Mouse (Mus musculus) CH12.LX (cell line): ENCODE results near the gene Clcn2. TPM values are rescaled to one million over a fixed set of nuclear protein-coding genes. Genes with fewer than 3 reads are reported as not detected.

Source experiments
- DNase-seq: peaks from one replicate; pipeline ENCODE4 v3.0.0-alpha.2; 2013; ENCODE audit errors: extremely low read depth
- H3K27ac ChIP-seq: 2 replicates; pipeline ENCODE4 v1.5.1; 2012; ENCODE audit warnings: low read depth, mild to moderate bottlenecking, control low read depth, moderate library complexity; ENCODE audit not compliant: insufficient read depth
- H3K27me3 ChIP-seq: replicated peaks from 2 replicates; pipeline ENCODE3; 2012; ENCODE audit warnings: inconsistent platforms
- H3K36me3 ChIP-seq, 2 experiments: replicated peaks in 1 of 2; 2 replicates each; pipeline versions ENCODE3 to v1.6.1; 2012; ENCODE audit warnings: inconsistent platforms in 1 of 2, low read length in 1 of 2, mild to moderate bottlenecking in 1 of 2, mixed read lengths in 1 of 2, moderate library complexity in 1 of 2; ENCODE audit not compliant: control insufficient read depth in 1 of 2, insufficient read depth in 1 of 2
- H3K4me1 ChIP-seq, 2 experiments: 2 replicates each; pipeline ENCODE4 v1.6.1; 2012; ENCODE audit warnings: inconsistent platforms in 1 of 2, moderate library complexity in 1 of 2; ENCODE audit not compliant: insufficient read depth in 2 of 2, control insufficient read depth in 1 of 2
- H3K4me2 ChIP-seq: 2 replicates; pipeline ENCODE4 v1.6.1; 2012; ENCODE audit warnings: low read depth, mild to moderate bottlenecking, control low read depth; ENCODE audit not compliant: poor library complexity, insufficient read depth, severe bottlenecking
- H3K4me3 ChIP-seq, 3 experiments: fragments of 150-350 bp in 1 of 3; sonication (generic) in 1 of 3; replicated peaks in 1 of 3; 2 replicates each; pipeline versions ENCODE3 to v1.5.1; 2011 to 2012; ENCODE audit warnings: low read depth in 2 of 3, low read length in 2 of 3, mild to moderate bottlenecking in 2 of 3, moderate library complexity in 2 of 3, control low read depth in 1 of 3, improper control_type of control experiment in 1 of 3, inconsistent platforms in 1 of 3, mixed read lengths in 1 of 3; ENCODE audit not compliant: poor library complexity in 1 of 3
- H3K79me2 ChIP-seq: replicated peaks from 2 replicates; pipeline ENCODE4 v1.6.1; 2012; ENCODE audit warnings: mild to moderate bottlenecking, moderate library complexity; ENCODE audit not compliant: control insufficient read depth, poor library complexity, insufficient read depth, severe bottlenecking; ENCODE audit errors: extremely low read depth
- H3K9ac ChIP-seq: 2 replicates; pipeline ENCODE4 v1.6.1; 2012; ENCODE audit warnings: low read depth, mild to moderate bottlenecking, control low read depth, moderate library complexity; ENCODE audit not compliant: insufficient read depth
- H3K9me3 ChIP-seq: replicated peaks from 2 replicates; pipeline ENCODE3; 2012; ENCODE audit warnings: low read length, inconsistent platforms, mixed read lengths
- BHLHE40 ChIP-seq: IDR thresholded peaks from 2 replicates; pipeline ENCODE4 v1.6.1; 2011; ENCODE audit warnings: mild to moderate bottlenecking, low read depth, low read length, improper control_type of control experiment
- CHD2 ChIP-seq: IDR thresholded peaks from 2 replicates; pipeline ENCODE4 v1.6.1; 2011; ENCODE audit warnings: low read length, improper control_type of control experiment
- CTCF ChIP-seq, 2 experiments: IDR thresholded peaks in 1 of 2; conservative IDR thresholded peaks in 1 of 2; 2 replicates each; pipeline ENCODE4 v1.5.1; 2011 to 2012; ENCODE audit warnings: low read depth in 2 of 2, low read length in 2 of 2, improper control_type of control experiment in 1 of 2, inconsistent platforms in 1 of 2, mild to moderate bottlenecking in 1 of 2, moderate library complexity in 1 of 2
- E2F4 ChIP-seq: IDR thresholded peaks from 2 replicates; pipeline ENCODE4 v1.6.1; 2011; ENCODE audit warnings: low read depth, low read length, improper control_type of control experiment; ENCODE audit not compliant: insufficient replicate concordance
- IRF4 ChIP-seq: IDR thresholded peaks from 2 replicates; pipeline ENCODE4 v1.6.1; 2014; ENCODE audit warnings: low read depth, mild to moderate bottlenecking, inconsistent platforms, low read length, improper control_type of control experiment
- JUN ChIP-seq: IDR thresholded peaks from 2 replicates; pipeline ENCODE4 v1.6.1; 2011; ENCODE audit warnings: low read depth, mild to moderate bottlenecking, low read length, improper control_type of control experiment, moderate library complexity; ENCODE audit not compliant: insufficient read depth
- KAT2A ChIP-seq: IDR thresholded peaks from 2 replicates; pipeline ENCODE4 v1.6.1; 2012; ENCODE audit warnings: low read length, improper control_type of control experiment, inconsistent platforms; ENCODE audit not compliant: insufficient replicate concordance
- MAX ChIP-seq: IDR thresholded peaks from 2 replicates; pipeline ENCODE4 v1.6.1; 2011; ENCODE audit warnings: low read length, improper control_type of control experiment
- MAZ ChIP-seq: IDR thresholded peaks from 2 replicates; pipeline ENCODE4 v1.6.1; 2012; ENCODE audit warnings: low read depth, mild to moderate bottlenecking, inconsistent platforms, low read length, improper control_type of control experiment, moderate library complexity
- MXI1 ChIP-seq: IDR thresholded peaks from 2 replicates; pipeline ENCODE4 v1.6.1; 2011; ENCODE audit warnings: mild to moderate bottlenecking, low read depth, low read length, improper control_type of control experiment
- MYC ChIP-seq: IDR thresholded peaks from 2 replicates; pipeline ENCODE4 v1.6.1; 2011; ENCODE audit warnings: low read depth, mild to moderate bottlenecking, improper control_type of control experiment, low read length
- NRF1 ChIP-seq: IDR thresholded peaks from 2 replicates; pipeline ENCODE4 v1.6.1; 2014; ENCODE audit warnings: low read depth, mild to moderate bottlenecking, inconsistent platforms, low read length, improper control_type of control experiment, moderate library complexity
- POLR2A ChIP-seq: IDR thresholded peaks from 2 replicates; pipeline ENCODE4 v1.6.1; 2011; ENCODE audit warnings: low read depth, mild to moderate bottlenecking, improper control_type of control experiment, low read length
- POLR2AphosphoS2 ChIP-seq: IDR thresholded peaks from 2 replicates; pipeline ENCODE4 v1.6.1; 2011; ENCODE audit warnings: low read depth, low read length, improper control_type of control experiment
- SIN3A ChIP-seq: IDR thresholded peaks from 2 replicates; pipeline ENCODE4 v1.6.1; 2012; ENCODE audit warnings: low read length, improper control_type of control experiment, inconsistent platforms
- TCF12 ChIP-seq: IDR thresholded peaks from 2 replicates; pipeline ENCODE4 v1.6.1; 2014; ENCODE audit warnings: low read depth, mild to moderate bottlenecking, inconsistent platforms, low read length, improper control_type of control experiment
- UBTF ChIP-seq: IDR thresholded peaks from 2 replicates; pipeline ENCODE4 v1.6.1; 2012; ENCODE audit warnings: low read depth, mild to moderate bottlenecking, inconsistent platforms, low read length, improper control_type of control experiment, moderate library complexity
- USF1 ChIP-seq: IDR thresholded peaks from 2 replicates; pipeline ENCODE4 v1.6.1; 2014; ENCODE audit warnings: low read depth, mild to moderate bottlenecking, inconsistent platforms, low read length, improper control_type of control experiment
- ZKSCAN1 ChIP-seq: IDR thresholded peaks from 2 replicates; pipeline ENCODE4 v1.6.1; 2012; ENCODE audit warnings: low read depth, inconsistent platforms, low read length, improper control_type of control experiment, borderline replicate concordance
- ZMIZ1 ChIP-seq: IDR thresholded peaks from 2 replicates; pipeline ENCODE4 v1.6.1; 2012; ENCODE audit warnings: low read depth, mild to moderate bottlenecking, inconsistent platforms, low read length, improper control_type of control experiment
- dilution Hi-C: fragments of 300-500 bp; cut with MboI; formaldehyde crosslinking; loops from 2 replicates; pipeline ENCODE4 v1.14.3; 2020; ENCODE audit warnings: low sequenced_read_pairs; ENCODE audit not compliant: extremely low pct_unique_long_range_greater_than_20kb, extremely low pct_ligation_motif_present
- in situ Hi-C: fragments of 300-500 bp; cut with MboI; formaldehyde crosslinking; loops from 3 replicates; pipeline ENCODE4 v1.14.3; 2019; ENCODE audit warnings: low sequenced_read_pairs, low pct_ligation_motif_present, low pct_unique_long_range_greater_than_20kb, mixed read lengths
- polyA plus RNA-seq: library from polyadenylated mRNA; unstranded; fragments of >175 nt; gene quantifications from 2 replicates; pipeline ENCODE4 v1.2.1, GENCODE M21; 2012; ENCODE audit warnings: low read depth; ENCODE audit not compliant: insufficient read length
- total RNA-seq, 2 experiments: library from RNA; depleted of rRNA; stranded (reverse); fragments of 300-350 nt in 1 of 2; fragments of >200 nt in 1 of 2; gene quantifications; 2 replicates each; pipeline ENCODE4 v1.2.3; 2012 to 2014

Gene Clcn2
- total and polyA plus RNA-seq, 3 experiments, result 1.2 to 4.5 (median 4.1) TPM

DNA sequence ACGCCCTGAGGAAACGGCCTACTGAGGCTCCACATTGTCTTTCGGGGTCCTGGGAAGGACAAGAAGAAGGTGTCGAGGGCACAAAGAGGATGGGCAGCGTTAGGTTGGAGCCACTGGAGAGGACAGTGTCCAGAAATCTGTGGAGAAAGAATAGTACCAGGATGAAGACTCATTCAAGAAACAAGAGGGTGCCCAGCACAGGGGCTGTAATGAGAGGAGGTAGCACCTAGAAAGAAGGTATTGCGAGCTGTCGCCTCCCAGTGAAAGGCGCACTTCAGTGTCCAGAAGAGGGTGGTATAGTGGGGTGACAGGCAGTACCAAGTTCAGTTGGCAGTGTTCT, 735 bp downstream of the Clcn2 start (continued):
- TF ChIP-seq KAT2A (no peak), MAZ (no peak), JUN (no peak), ZKSCAN1 (no peak), E2F4 (no peak), SIN3A (no peak), MAX (no peak), CTCF (conservative IDR thresholded peaks at IDR 0.05 in 1 of 2, IDR thresholded peaks at IDR 0.05 in 1 of 2; ENCODE audit: low read depth in 2 of 2, low read length in 2 of 2) (peak in 1 of 2 experiments; percentile 39; a peak in 2 of 4 replicates), NRF1 (no peak)

DNA sequence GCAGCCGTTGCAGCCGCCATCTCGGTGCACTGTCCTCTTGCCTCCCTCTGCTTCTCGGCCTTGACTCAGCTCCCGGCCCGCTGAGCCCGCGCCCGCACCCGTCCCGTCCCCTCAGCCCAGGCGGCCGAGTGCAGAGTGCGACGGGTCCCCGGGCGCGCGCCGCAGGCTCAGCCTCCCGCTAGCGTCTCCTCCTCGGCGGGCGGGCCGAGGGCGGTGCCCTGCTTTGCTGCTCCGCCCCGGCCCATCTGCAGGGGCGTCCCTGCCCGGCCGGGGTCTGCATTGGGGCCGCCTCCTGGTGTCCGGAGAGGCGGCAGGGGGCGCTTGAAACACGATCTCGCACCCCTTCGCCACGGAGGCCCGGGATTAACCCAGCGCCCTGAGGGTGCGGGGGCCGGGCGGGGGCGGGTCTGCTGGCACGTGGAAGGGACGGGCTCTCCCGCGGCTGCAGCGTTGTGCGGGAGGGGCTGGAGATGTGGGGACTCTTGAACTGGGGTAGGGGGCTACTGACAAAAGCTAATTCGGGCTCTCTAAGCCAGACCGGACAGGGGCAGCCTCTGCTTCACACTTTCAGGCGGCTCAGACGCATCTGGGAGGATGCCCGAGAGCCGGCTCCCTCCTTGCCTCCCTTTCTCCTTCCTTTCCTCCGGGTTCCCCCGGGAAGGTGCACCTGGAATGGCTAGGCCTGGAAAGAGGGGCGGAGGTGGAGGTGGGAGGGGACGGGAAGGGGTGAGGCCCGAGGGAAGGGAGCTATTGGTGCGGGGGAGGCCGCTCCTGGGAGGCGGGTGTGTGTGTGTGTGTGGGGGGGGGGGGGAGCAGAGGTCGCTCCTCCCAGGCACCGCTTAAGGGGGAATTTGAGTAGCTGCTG, 1.3 kb downstream of the Clcn2 start:
- peaks cover 11% of the 10 kb centered on the region for H3K27me3 ChIP-seq
- peaks cover 9 to 24% of the 10 kb centered on the region in 2 experiments for H3K36me3 ChIP-seq
- H3K9ac ChIP-seq, result peak overlapping the region; percentile 76
- peak; percentile 48 for DNase-seq
- H3K27ac ChIP-seq, result peak overlapping the region; percentile 19; the same call in 1 of the 2 replicates
- TF ChIP-seq IRF4 (peak; percentile 34; the same call in 1 of the 2 replicates), NRF1 (peak; percentile 48; the same call in 1 of the 2 replicates), UBTF (peak; percentile 6; the same call in 1 of the 2 replicates), MYC (no peak), TCF12 (peak; percentile 60), ZMIZ1 (peak; percentile 61; the same call in 1 of the 2 replicates), SIN3A (peak; percentile 69), CTCF (conservative IDR thresholded peaks at IDR 0.05 in 1 of 2, IDR thresholded peaks at IDR 0.05 in 1 of 2; ENCODE audit: low read depth in 2 of 2, low read length in 2 of 2) (peak in 1 of 2 experiments; percentile 17; a peak in 1 of 4 replicates), BHLHE40 (peak; percentile 87), MXI1 (peak; percentile 98), USF1 (no peak), CHD2 (0 out of 2 replicates have a peak, but pooled peaks have one; percentile 24), POLR2A (peak; percentile 61; the same call in 1 of the 2 replicates), MAX (no peak), MAZ (peak; percentile 32; the same call in 1 of the 2 replicates), POLR2AphosphoS2 (no peak)
- H3K9me3 ChIP-seq, result no peaks in the 10 kb centered on the region
- dilution Hi-C loops (no loop called here), in situ Hi-C loops (loop anchor here (5.0 to 10.0 kb wide), 2 partner anchors 46 to 179 kb away; no protein-coding TSS in a partner anchor)
- H3K4me2 ChIP-seq, result peak overlapping the region; percentile 98
- peaks cover 10% of the 10 kb centered on the region for H3K79me2 ChIP-seq
- peaks cover 7 to 27% of the 10 kb centered on the region in 2 experiments; a peak in 3 of 4 replicates for H3K4me1 ChIP-seq
- peak overlapping the region; percentile 59 to 88 (median 65) for H3K4me3 ChIP-seq
